Mouse (Mus musculus): ENCODE data around the gene Stat1.

- TF ChIP-seq CTCF (IDR thresholded peaks at IDR 0.05; ENCODE audit: low read depth, low read length) (no peak), TAL1 (conservative IDR thresholded peaks at IDR 0.05; ENCODE audit: low read depth, low read length) (no peak), GATA2 (IDR thresholded peaks at IDR 0.05; ENCODE audit: borderline replicate concordance, low read depth, low read length) (no peak)
Observed at GRCm38 (mm10) chr1:52124818-52125217, 5.6 kb downstream of the Stat1 start.

Data from G1E (cell line).